Mouse (Mus musculus): ENCODE results near the gene Grm8. TPM values are rescaled to one million over a fixed set of nuclear protein-coding genes. Genes with fewer than 3 reads are reported as not detected.

Grm8 gene
- polyA plus RNA-seq, 1 experiment = 6.7 TPM

- no peak for DNase-seq (ENCODE audit: low read depth)
- TF ChIP-seq POLR2A (IDR thresholded peaks at IDR 0.05; ENCODE audit: borderline replicate concordance, extremely low read depth, insufficient read depth, insufficient read length, poor library complexity, severe bottlenecking) (no peak), CTCF (IDR thresholded peaks at IDR 0.05; ENCODE audit: borderline replicate concordance, extremely low read depth, insufficient read depth, insufficient read length) (no peak)
Observed at GRCm38 (mm10) chr6:27346311-27346710, 788.7 kb downstream of the Grm8 start.

- DNase-seq (ENCODE audit: low read depth) = no peak
- TF ChIP-seq CTCF (IDR thresholded peaks at IDR 0.05; ENCODE audit: borderline replicate concordance, extremely low read depth, insufficient read depth, insufficient read length) (no peak), POLR2A (IDR thresholded peaks at IDR 0.05; ENCODE audit: borderline replicate concordance, extremely low read depth, insufficient read depth, insufficient read length, poor library complexity, severe bottlenecking) (no peak)
Observed at GRCm38 (mm10) chr6:27340131-27340530, 794.8 kb downstream of the Grm8 start.

- TF ChIP-seq POLR2A (IDR thresholded peaks at IDR 0.05; ENCODE audit: borderline replicate concordance, extremely low read depth, insufficient read depth, insufficient read length, poor library complexity, severe bottlenecking) = no peak
- TF ChIP-seq CTCF (IDR thresholded peaks at IDR 0.05; ENCODE audit: borderline replicate concordance, extremely low read depth, insufficient read depth, insufficient read length) = no peak
- no peak for DNase-seq (ENCODE audit: low read depth)
Observed at GRCm38 (mm10) chr6:27318575-27318974, 816.4 kb downstream of the Grm8 start.

GRCm38 (mm10) chr6:27317422-27317821 lies 817.6 kb downstream of the Grm8 start:
- DNase-seq (ENCODE audit: low read depth) = peak; percentile 12

GRCm38 (mm10) chr6:27316018-27316417 lies 819.0 kb downstream of the Grm8 start:
- TF ChIP-seq CTCF (IDR thresholded peaks at IDR 0.05; ENCODE audit: borderline replicate concordance, extremely low read depth, insufficient read depth, insufficient read length) = no peak
- TF ChIP-seq POLR2A (IDR thresholded peaks at IDR 0.05; ENCODE audit: borderline replicate concordance, extremely low read depth, insufficient read depth, insufficient read length, poor library complexity, severe bottlenecking) = no peak
- DNase-seq (ENCODE audit: low read depth) = no peak

More at GRCm38 (mm10) chr6:27317422-27317821, 817.6 kb downstream of the Grm8 start:
- TF ChIP-seq CTCF (IDR thresholded peaks at IDR 0.05; ENCODE audit: borderline replicate concordance, extremely low read depth, insufficient read depth, insufficient read length) (no peak), POLR2A (IDR thresholded peaks at IDR 0.05; ENCODE audit: borderline replicate concordance, extremely low read depth, insufficient read depth, insufficient read length, poor library complexity, severe bottlenecking) (no peak)

GRCm38 (mm10) chr6:27314273-27315009 lies 820.5 kb downstream of the Grm8 start:
- TF ChIP-seq CTCF (IDR thresholded peaks at IDR 0.05; ENCODE audit: borderline replicate concordance, extremely low read depth, insufficient read depth, insufficient read length) (no peak), POLR2A (IDR thresholded peaks at IDR 0.05; ENCODE audit: borderline replicate concordance, extremely low read depth, insufficient read depth, insufficient read length, poor library complexity, severe bottlenecking) (no peak)
- DNase-seq (ENCODE audit: low read depth) = no peak

- no peak for TF ChIP-seq CTCF (IDR thresholded peaks at IDR 0.05; ENCODE audit: borderline replicate concordance, extremely low read depth, insufficient read depth, insufficient read length)
- TF ChIP-seq POLR2A (IDR thresholded peaks at IDR 0.05; ENCODE audit: borderline replicate concordance, extremely low read depth, insufficient read depth, insufficient read length, poor library complexity, severe bottlenecking) = no peak
- no peak for DNase-seq (ENCODE audit: low read depth)
Observed at GRCm38 (mm10) chr6:27310401-27310800, 824.6 kb downstream of the Grm8 start.

GRCm38 (mm10) chr6:27305351-27305750 lies 829.6 kb downstream of the Grm8 start:
- DNase-seq (ENCODE audit: low read depth) = peak; percentile 38
- TF ChIP-seq POLR2A (IDR thresholded peaks at IDR 0.05; ENCODE audit: borderline replicate concordance, extremely low read depth, insufficient read depth, insufficient read length, poor library complexity, severe bottlenecking) (no peak), CTCF (IDR thresholded peaks at IDR 0.05; ENCODE audit: borderline replicate concordance, extremely low read depth, insufficient read depth, insufficient read length) (no peak)

- TF ChIP-seq POLR2A (IDR thresholded peaks at IDR 0.05; ENCODE audit: borderline replicate concordance, extremely low read depth, insufficient read depth, insufficient read length, poor library complexity, severe bottlenecking) (no peak), CTCF (IDR thresholded peaks at IDR 0.05; ENCODE audit: borderline replicate concordance, extremely low read depth, insufficient read depth, insufficient read length) (no peak)
- DNase-seq (ENCODE audit: low read depth) = no peak
Observed at GRCm38 (mm10) chr6:27264972-27265371, 870.0 kb downstream of the Grm8 start.

- TF ChIP-seq CTCF (IDR thresholded peaks at IDR 0.05; ENCODE audit: borderline replicate concordance, extremely low read depth, insufficient read depth, insufficient read length) (no peak), POLR2A (IDR thresholded peaks at IDR 0.05; ENCODE audit: borderline replicate concordance, extremely low read depth, insufficient read depth, insufficient read length, poor library complexity, severe bottlenecking) (no peak)
- DNase-seq (ENCODE audit: low read depth) = no peak
Observed at GRCm38 (mm10) chr6:27262611-27263010, 872.4 kb downstream of the Grm8 start.

GRCm38 (mm10) chr6:27240416-27240815 lies 894.6 kb downstream of the Grm8 start:
- no peak for DNase-seq (ENCODE audit: low read depth)
- no peak for TF ChIP-seq POLR2A (IDR thresholded peaks at IDR 0.05; ENCODE audit: borderline replicate concordance, extremely low read depth, insufficient read depth, insufficient read length, poor library complexity, severe bottlenecking)
- no peak for TF ChIP-seq CTCF (IDR thresholded peaks at IDR 0.05; ENCODE audit: borderline replicate concordance, extremely low read depth, insufficient read depth, insufficient read length)

- DNase-seq (ENCODE audit: low read depth) = no peak
- TF ChIP-seq CTCF (IDR thresholded peaks at IDR 0.05; ENCODE audit: borderline replicate concordance, extremely low read depth, insufficient read depth, insufficient read length) (no peak), POLR2A (IDR thresholded peaks at IDR 0.05; ENCODE audit: borderline replicate concordance, extremely low read depth, insufficient read depth, insufficient read length, poor library complexity, severe bottlenecking) (no peak)
Observed at GRCm38 (mm10) chr6:27239968-27240367, 895.0 kb downstream of the Grm8 start.
